Mouse (Mus musculus) spleen, adult 2 months (tissue): ENCODE measurements around the gene Cela2a.

Experiments
- CTCF ChIP-seq: fragments of 200-500 bp; IDR thresholded peaks from 2 replicates; pipeline ENCODE4 v1.5.1; 2011; ENCODE audit warnings: mild to moderate bottlenecking, inconsistent platforms; ENCODE audit not compliant: insufficient read depth, insufficient read length, insufficient replicate concordance; ENCODE audit errors: extremely low read depth
- POLR2A ChIP-seq: fragments of 200-500 bp; IDR thresholded peaks from 2 replicates; pipeline ENCODE4 v1.6.1; 2011; ENCODE audit warnings: low read depth, low read length, inconsistent platforms

GRCm38 (mm10) chr4:141833911-141834310 is 8.0 kb upstream of the Cela2a start:
- TF ChIP-seq CTCF: no peak
- no peak for TF ChIP-seq POLR2A
